ENCODE assay signal across 7 mouse cellular contexts in genomic region chr4:99714904-99715782, GRCm38 (mm10). TPM values are rescaled to one million over a fixed set of nuclear protein-coding genes. Genes with fewer than 3 reads are reported as not detected.
DNase-seq lines count a peak whose midpoint lies in the region; ATAC-seq and TF ChIP-seq lines count a peak whose summit lies in the region.

TSS of gene Alg6 (plus strand) at chr4:99715664.

- 3% methylated on average over 46 of the region's 46 CpGs for WGBS in embryonic facial prominence, embryonic 10.5 days
- 2% methylated on average over 46 of the region's 46 CpGs for WGBS in intestine, postnatal 0 days
- WGBS in midbrain, embryonic 12.5 days: 3% methylated on average over 44 of the region's 46 CpGs
- WGBS in small intestine, adult 2 months: 3% methylated on average over 46 of the region's 46 CpGs

- H3K9me3 ChIP-seq in embryonic facial prominence, embryonic 10.5 days: no peaks in the 10 kb centered on the region
- H3K9me3 ChIP-seq in intestine, postnatal 0 days (ENCODE audit: control insufficient read depth): no peaks in the 10 kb centered on the region
- H3K9me3 ChIP-seq in midbrain, embryonic 12.5 days: no peaks in the 10 kb centered on the region

- intact Hi-C loops in left cerebral cortex, postnatal 4 days (cut with DNase I): no loop called here

- peak within 1 kb of the TSS; percentile 94 for H3K27ac ChIP-seq in embryonic facial prominence, embryonic 10.5 days (replicated peaks)
- peak within 1 kb of the TSS; percentile 54; the same call in 1 of the 2 replicates for H3K27ac ChIP-seq in intestine, postnatal 0 days (ENCODE audit: low read depth, low read length)
- peak within 1 kb of the TSS; percentile 27; the same call in 1 of the 2 replicates for H3K27ac ChIP-seq in midbrain, embryonic 12.5 days (replicated peaks)
- H3K27ac ChIP-seq in small intestine, adult 2 months (ENCODE audit: insufficient read depth, low read depth, low read length): no peak within 1 kb of the TSS

- ATAC-seq in intestine, postnatal 0 days: peak; percentile 93
- ATAC-seq in midbrain, embryonic 12.5 days (ENCODE audit: low FRiP score, low read depth): peak; percentile 95

- no peaks in the 10 kb centered on the region for H3K27me3 ChIP-seq in embryonic facial prominence, embryonic 10.5 days (replicated peaks; ENCODE audit: low read depth, poor library complexity, severe bottlenecking)
- no peaks in the 10 kb centered on the region for H3K27me3 ChIP-seq in intestine, postnatal 0 days (replicated peaks; ENCODE audit: control insufficient read depth, insufficient read depth, low read length)
- H3K27me3 ChIP-seq in midbrain, embryonic 12.5 days: peaks cover 11% of the 10 kb centered on the region; the same call in 1 of the 2 replicates
- H3K27me3 ChIP-seq in small intestine, adult 2 months (ENCODE audit: control insufficient read depth, insufficient read depth, low read length): no peaks in the 10 kb centered on the region

- H3K4me3 ChIP-seq in embryonic facial prominence, embryonic 10.5 days: peak within 1 kb of the TSS; percentile 81
- peak within 1 kb of the TSS; percentile 86 for H3K4me3 ChIP-seq in intestine, postnatal 0 days (ENCODE audit: low read depth, low read length)
- peak within 1 kb of the TSS; percentile 59 for H3K4me3 ChIP-seq in midbrain, embryonic 12.5 days
- H3K4me3 ChIP-seq in small intestine, adult 2 months (ENCODE audit: low read depth, low read length): peak within 1 kb of the TSS; percentile 86

- peaks cover 8% of the 10 kb centered on the region for H3K36me3 ChIP-seq in embryonic facial prominence, embryonic 10.5 days (replicated peaks)
- 0 out of 2 replicates have a peak, but pooled peaks cover 7% of the 10 kb centered on the region for H3K36me3 ChIP-seq in intestine, postnatal 0 days (ENCODE audit: control insufficient read depth, insufficient read depth)
- H3K36me3 ChIP-seq in midbrain, embryonic 12.5 days: 0 out of 2 replicates have a peak, but pooled peaks cover 4% of the 10 kb centered on the region
- peaks cover 4% of the 10 kb centered on the region; the same call in 1 of the 2 replicates for H3K36me3 ChIP-seq in small intestine, adult 2 months (ENCODE audit: control insufficient read depth, insufficient read depth, low read length)

- peak; percentile 99 for DNase-seq in adrenal gland, postnatal 10 days
- peak; percentile 98 for DNase-seq in embryonic facial prominence, embryonic 10.5 days (ENCODE audit: low spot score)
- peak; percentile 28 for DNase-seq in gonadal fat pad, adult 2 months (ENCODE audit: low read depth)
- DNase-seq in left cerebral cortex, postnatal 4 days: peak; percentile 97

- H3K9ac ChIP-seq in intestine, postnatal 0 days (ENCODE audit: low read depth, low read length): peak within 1 kb of the TSS; percentile 84
- peak within 1 kb of the TSS; percentile 72 for H3K9ac ChIP-seq in midbrain, embryonic 12.5 days (replicated peaks)

- peak; percentile 50 for TF ChIP-seq CTCF in intestine, postnatal 0 days (IDR thresholded peaks at IDR 0.05; ENCODE audit: low read depth)
- TF ChIP-seq CTCF in small intestine, adult 2 months (IDR thresholded peaks at IDR 0.05; ENCODE audit: extremely low read depth, insufficient read length, insufficient replicate concordance, low read depth, low read length): no peak

- peak; percentile 78 for TF ChIP-seq POLR2A in small intestine, adult 2 months (IDR thresholded peaks at IDR 0.05; ENCODE audit: low read depth, low read length)

- peaks cover 13% of the 10 kb centered on the region for H3K4me1 ChIP-seq in embryonic facial prominence, embryonic 10.5 days
- H3K4me1 ChIP-seq in intestine, postnatal 0 days (replicated peaks; ENCODE audit: control insufficient read depth, insufficient read depth, low read length): no peaks in the 10 kb centered on the region
- H3K4me1 ChIP-seq in midbrain, embryonic 12.5 days: 0 out of 2 replicates have a peak, but pooled peaks cover 5% of the 10 kb centered on the region
- H3K4me1 ChIP-seq in small intestine, adult 2 months (ENCODE audit: control insufficient read depth, insufficient read depth, insufficient read length, low read length): no peaks in the 10 kb centered on the region; the same call in 1 of the 2 replicates

- H3K4me2 ChIP-seq in intestine, postnatal 0 days (replicated peaks; ENCODE audit: low read depth): peak within 1 kb of the TSS; percentile 93
- peak within 1 kb of the TSS; percentile 83 for H3K4me2 ChIP-seq in midbrain, embryonic 12.5 days (replicated peaks)

RNA-seq across cellular contexts. Expression of gene Alg6, which starts in this region (rescaled TPM):
- 10 to 100 TPM in 1 of 2 experiments, 1 to 10 TPM in 1; 9.8 to 11.8 TPM for total RNA-seq in adrenal gland, postnatal 10 days (2021)
- polyA plus RNA-seq in embryonic facial prominence, embryonic 10.5 days (2016; fragmentation: Nextera tagmentation; extraction: Ambion mirVana): 17.5 and 20.3 TPM in 2 replicates
- 6.7 and 7.7 TPM in 2 replicates for polyA plus RNA-seq in gonadal fat pad, adult 2 months (2012; rRNA removed)
- polyA plus RNA-seq in intestine, postnatal 0 days (2015; fragmentation: Nextera tagmentation; extraction: Ambion mirVana): 8.0 and 8.1 TPM in 2 replicates
- 10 to 100 TPM; 13.1 to 13.5 TPM for total RNA-seq in left cerebral cortex, postnatal 4 days (2021)
- 12.3 and 15.6 TPM in 2 replicates for polyA plus RNA-seq in midbrain, embryonic 12.5 days (2016; fragmentation: Nextera tagmentation; extraction: Ambion mirVana)
- polyA plus RNA-seq in small intestine, adult 2 months (2012; rRNA removed): 1.6 and 2.0 TPM in 2 replicates

Comparison
In these comparisons a context has a peak if more than half of its experiments do, and no peak if none do; other contexts are left out.
1. DNase-seq: peak in every context shown above with its lines; median percentile 99 in adrenal gland, postnatal 10 days; 98 in embryonic facial prominence, embryonic 10.5 days; 97 in left cerebral cortex, postnatal 4 days; 28 in gonadal fat pad, adult 2 months.